Mouse (Mus musculus): ENCODE data around the gene Timp3.

DNA sequence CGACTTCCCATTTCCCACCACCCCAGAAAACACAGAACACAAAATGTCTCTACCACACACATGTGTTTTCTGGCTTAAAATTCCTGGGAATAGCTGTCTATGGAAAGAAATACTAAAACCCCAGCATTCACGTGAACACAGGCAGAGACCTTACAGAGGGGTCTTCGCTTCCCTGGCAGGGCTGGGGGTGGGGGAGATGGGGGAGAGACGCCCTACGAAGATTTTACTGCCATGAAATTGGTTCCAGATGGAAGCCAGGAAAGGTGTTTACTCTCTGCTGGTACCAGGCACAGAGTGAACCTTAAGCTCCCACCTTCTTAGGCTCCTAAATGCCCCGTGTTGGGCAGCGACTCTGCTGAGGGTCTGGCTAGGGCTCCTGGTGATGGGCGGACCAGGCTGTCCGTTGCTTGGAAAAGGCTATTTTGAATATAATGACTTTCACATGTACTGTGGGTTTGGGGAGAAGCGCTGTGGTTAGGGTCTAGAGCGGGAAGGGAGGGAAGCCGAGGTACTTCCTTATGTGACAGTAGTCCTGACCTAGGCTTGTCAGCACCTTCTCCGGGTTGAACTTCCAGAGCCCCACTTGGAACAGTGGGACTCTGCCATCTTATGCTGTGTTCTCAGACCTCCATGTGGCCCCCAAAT, 4.6 kb upstream of the Timp3 start:
- TF ChIP-seq CTCF (IDR thresholded peaks at IDR 0.05; ENCODE audit: extremely low read depth, insufficient read depth, insufficient read length, insufficient replicate concordance) (no peak), POLR2A (IDR thresholded peaks at IDR 0.05; ENCODE audit: low read depth, low read length) (no peak)
